Mouse (Mus musculus) heart, postnatal 0 days (tissue): Measurements from ENCODE around the gene Ttll7. TPM values are rescaled to one million over a fixed set of nuclear protein-coding genes. Genes with fewer than 3 reads are reported as not detected.

ENCODE experiments used
- ATAC-seq: fragments of 200-750 bp; cut with Nextera tagmentation; 2 replicates; pipeline ENCODE4 v1.8.0; 2017; ENCODE audit warnings: low read depth, moderate number of reproducible peaks, moderate library complexity; ENCODE audit not compliant: insufficient read depth
- DNase-seq: peaks from one replicate; pipeline ENCODE4 v3.0.0-alpha.2; 2016; ENCODE audit warnings: low spot score
- H3K27ac ChIP-seq: fragments of 300-500 bp; sonication (generic); 2 replicates; pipeline ENCODE4 v1.5.1; 2014; ENCODE audit warnings: low read depth, mild to moderate bottlenecking
- H3K27me3 ChIP-seq: fragments of 300-500 bp; sonication (generic); 2 replicates; pipeline ENCODE4 v1.6.1; 2014; ENCODE audit warnings: low read length, mixed read lengths; ENCODE audit not compliant: control insufficient read depth, insufficient read depth
- H3K36me3 ChIP-seq: fragments of 300-500 bp; sonication (generic); replicated peaks from 2 replicates; pipeline ENCODE4 v1.6.1; 2014; ENCODE audit warnings: low read length, mixed read lengths; ENCODE audit not compliant: control insufficient read depth, insufficient read depth
- H3K4me1 ChIP-seq: fragments of 300-500 bp; sonication (generic); 2 replicates; pipeline ENCODE4 v1.6.1; 2014; ENCODE audit warnings: antibody characterized with exemption; ENCODE audit not compliant: control insufficient read depth, insufficient read depth
- H3K4me2 ChIP-seq: fragments of 300-500 bp; sonication (generic); 2 replicates; pipeline ENCODE4 v1.6.1; 2014; ENCODE audit warnings: low read depth, mild to moderate bottlenecking, low read length, moderate library complexity
- H3K4me3 ChIP-seq: fragments of 300-500 bp; sonication (generic); 2 replicates; pipeline ENCODE4 v1.5.1; 2014; ENCODE audit warnings: low read depth, low read length
- H3K9ac ChIP-seq: fragments of 300-500 bp; sonication (generic); replicated peaks from 2 replicates; pipeline ENCODE4 v1.6.1; 2014; ENCODE audit warnings: low read depth, low read length, mixed read lengths
- H3K9me3 ChIP-seq: fragments of 300-500 bp; sonication (generic); replicated peaks from 2 replicates; pipeline ENCODE4 v1.6.1; 2016; ENCODE audit warnings: low read length; ENCODE audit not compliant: control insufficient read depth
- CTCF ChIP-seq: IDR thresholded peaks from 2 replicates; pipeline ENCODE4 v1.5.1; 2016; ENCODE audit warnings: antibody characterized with exemption, control low read depth, low read depth
- EP300 ChIP-seq: IDR thresholded peaks from 2 replicates; pipeline ENCODE4 v1.6.1; 2016; ENCODE audit warnings: antibody characterized with exemption, low read depth
- WGBS: fragments of 180-500 bp; shearing (Covaris S2); extraction: QIAGEN DNeasy Blood & Tissue Kit; methylation state at CpG from one replicate; pipeline ENCODE4 v1.1.7; 2014; 5-methylcytosine and 5-hydroxymethylcytosine counted together
- polyA plus RNA-seq: library from polyadenylated mRNA; unstranded; fragments of >200 nt; fragmentation: Nextera tagmentation; extraction: Ambion mirVana; gene quantifications from 2 replicates; pipeline ENCODE4 v1.2.1, GENCODE M21; 2015
- total RNA-seq: library from RNA; depleted of rRNA; stranded (reverse); fragments of >200 nt; gene quantifications from 2 replicates; pipeline ENCODE4 v1.2.3, GENCODE M21; 2014; ENCODE audit warnings: low replicate concordance

Gene Ttll7
- total and polyA plus RNA-seq, 2 experiments from 2014 or later = 1.2 to 6.6 TPM

- Histone ChIP-seq H3K27ac (no peak overlapping the region), H3K36me3 (no peaks in the 10 kb centered on the region), H3K9ac (no peak overlapping the region), H3K9me3 (peaks cover 5% of the 10 kb centered on the region; the same call in 1 of the 2 replicates), H3K27me3 (no peaks in the 10 kb centered on the region), H3K4me3 (no peak overlapping the region), H3K4me2 (no peak overlapping the region), H3K4me1 (no peaks in the 10 kb centered on the region)
- 71% methylated on average over 8 of the region's 8 CpGs for WGBS
- no peak for DNase-seq
- TF ChIP-seq CTCF = no peak
- TF ChIP-seq EP300 = no peak
- no peak for ATAC-seq
These were observed 44.4 kb downstream of the Ttll7 start for GRCm38 (mm10) chr3:146896581-146896980.

- 76% methylated on average over 3 of the region's 3 CpGs for WGBS
- ATAC-seq (no peak), DNase-seq (no peak)
- no peak overlapping the region for H3K4me2 ChIP-seq
- H3K27ac ChIP-seq = no peak overlapping the region
- H3K9me3 ChIP-seq = peaks cover 4% of the 10 kb centered on the region; the same call in 1 of the 2 replicates
- no peaks in the 10 kb centered on the region for H3K4me1 ChIP-seq
- TF ChIP-seq CTCF = no peak
- no peak for TF ChIP-seq EP300
- H3K36me3 ChIP-seq = no peaks in the 10 kb centered on the region
- no peak overlapping the region for H3K4me3 ChIP-seq
- no peak overlapping the region for H3K9ac ChIP-seq
- no peaks in the 10 kb centered on the region for H3K27me3 ChIP-seq
These were observed 47.9 kb downstream of the Ttll7 start for GRCm38 (mm10) chr3:146900094-146900493.

- DNase-seq (no peak), ATAC-seq (no peak)
- TF ChIP-seq EP300 = no peak
- no peak for TF ChIP-seq CTCF
- WGBS = 63% methylated on average over 4 of the region's 4 CpGs
- no peaks in the 10 kb centered on the region for H3K9me3 ChIP-seq
- no peak overlapping the region for H3K4me2 ChIP-seq
- no peak overlapping the region for H3K27ac ChIP-seq
- H3K4me1 ChIP-seq = no peaks in the 10 kb centered on the region
- H3K27me3 ChIP-seq = no peaks in the 10 kb centered on the region
- no peaks in the 10 kb centered on the region for H3K36me3 ChIP-seq
- no peak overlapping the region for H3K9ac ChIP-seq
- H3K4me3 ChIP-seq = no peak overlapping the region
These were observed 49.6 kb downstream of the Ttll7 start for GRCm38 (mm10) chr3:146901729-146902128.

- WGBS = 61% methylated on average over 3 of the region's 3 CpGs
- TF ChIP-seq CTCF = no peak
- TF ChIP-seq EP300 = no peak
- Histone ChIP-seq H3K4me3 (no peak overlapping the region), H3K9me3 (no peaks in the 10 kb centered on the region), H3K4me1 (no peaks in the 10 kb centered on the region), H3K36me3 (no peaks in the 10 kb centered on the region), H3K4me2 (no peak overlapping the region), H3K27ac (no peak overlapping the region), H3K27me3 (no peaks in the 10 kb centered on the region), H3K9ac (no peak overlapping the region)
- DNase-seq (no peak), ATAC-seq (no peak)
These were observed 53.4 kb downstream of the Ttll7 start for GRCm38 (mm10) chr3:146905606-146906005.

GRCm38 (mm10) chr3:146908922-146909321, 56.8 kb downstream of the Ttll7 start:
- Histone ChIP-seq H3K4me2 (no peak overlapping the region), H3K36me3 (no peaks in the 10 kb centered on the region), H3K27me3 (no peaks in the 10 kb centered on the region), H3K9ac (no peak overlapping the region), H3K4me1 (no peaks in the 10 kb centered on the region), H3K9me3 (no peaks in the 10 kb centered on the region), H3K27ac (no peak overlapping the region), H3K4me3 (no peak overlapping the region)
- 60% methylated on average over 5 of the region's 5 CpGs for WGBS
- no peak for TF ChIP-seq EP300
- no peak for ATAC-seq
- DNase-seq = no peak

- no peak for ATAC-seq
- H3K9me3 ChIP-seq = no peaks in the 10 kb centered on the region
- H3K36me3 ChIP-seq = no peaks in the 10 kb centered on the region
- no peak overlapping the region for H3K4me3 ChIP-seq
- no peaks in the 10 kb centered on the region for H3K4me1 ChIP-seq
- no peak overlapping the region for H3K9ac ChIP-seq
- H3K27me3 ChIP-seq = no peaks in the 10 kb centered on the region
- TF ChIP-seq CTCF = no peak
- TF ChIP-seq EP300 = no peak
- no peak for DNase-seq
- 85% methylated on average over 12 of the region's 12 CpGs for WGBS
- no peak overlapping the region for H3K4me2 ChIP-seq
- H3K27ac ChIP-seq = no peak overlapping the region
These were observed 60.9 kb downstream of the Ttll7 start for GRCm38 (mm10) chr3:146913107-146913506.
